Mouse (Mus musculus) mesoderm, embryonic 11.5 days (tissue): ENCODE measurements around the gene Gm15097.
"Not testable (repeated sequence)": the region's sequence is repeated elsewhere in the genome, so short reads cannot be mapped to it uniquely, and the experiment has no call there.

Experiments used
- DNase-seq: peaks from one replicate; pipeline ENCODE4 v3.0.0-alpha.2; 2012; ENCODE audit warnings: low read depth, low spot score

Gene Gm15097

DNA sequence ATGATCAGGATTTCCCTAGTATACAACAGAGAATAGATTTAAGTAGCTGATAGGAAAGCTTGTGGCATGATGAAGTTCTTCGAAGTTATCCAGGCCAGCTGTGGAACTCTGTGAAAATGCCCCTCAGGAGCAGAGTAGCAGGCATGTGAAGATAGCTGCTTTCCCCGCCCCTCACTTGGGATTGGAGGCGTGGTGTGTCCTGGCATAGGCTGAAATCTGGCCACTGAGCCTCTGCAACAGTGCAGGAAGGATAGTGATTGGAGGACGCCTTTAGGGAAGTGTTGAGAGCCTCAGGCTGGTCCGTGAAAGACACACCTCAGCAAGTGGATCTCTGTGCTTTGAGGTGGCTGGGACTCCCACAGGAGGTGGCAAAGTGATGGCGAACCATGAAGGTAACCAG, at the start of gene Gm15097:
Gene Gm15097, plus strand, starts transcription at position 301 of the 400 bp plus-strand sequence.
- DNase-seq = not testable (repeated sequence)

DNA sequence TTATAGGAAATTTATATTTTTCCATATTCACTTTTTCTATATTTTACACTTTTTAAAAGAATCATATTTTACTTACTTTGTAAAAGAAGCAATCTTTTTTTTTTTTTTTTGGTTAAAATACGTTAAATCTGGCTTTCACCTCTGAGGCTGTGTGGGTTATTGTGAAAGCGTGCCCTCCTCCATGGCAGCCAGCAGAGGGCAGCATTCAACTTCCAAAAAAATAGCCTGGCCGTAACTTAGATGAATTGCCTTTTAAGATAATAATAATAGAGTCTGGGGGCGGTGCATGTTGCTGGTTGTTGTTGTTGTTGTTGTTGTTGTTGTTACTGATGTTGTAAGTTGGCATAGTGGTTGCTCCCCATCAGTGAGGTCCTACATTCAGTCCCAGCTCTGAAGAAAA, 21.4 kb upstream of the Gm15097 start:
- peak; percentile 6 for DNase-seq

GRCm38 (mm10) chrX:149811178-149811577, 26.9 kb downstream of the Gm15097 start:
- DNase-seq = not testable (repeated sequence)
